Mouse (Mus musculus) thymus, adult 2 months (tissue): ENCODE results near the gene Slc24a3.

Source experiments
- CTCF ChIP-seq: fragments of 200-500 bp; IDR thresholded peaks from 2 replicates; pipeline ENCODE4 v1.5.1; 2012; ENCODE audit warnings: mild to moderate bottlenecking, control low read depth, low read length, moderate library complexity, borderline replicate concordance; ENCODE audit not compliant: control insufficient read depth, poor library complexity, insufficient read depth; ENCODE audit errors: extremely low read depth
- POLR2A ChIP-seq: fragments of 200-500 bp; IDR thresholded peaks from 2 replicates; pipeline ENCODE4 v1.6.1; 2012; ENCODE audit warnings: mild to moderate bottlenecking, low read length, control low read depth, moderate library complexity; ENCODE audit not compliant: control insufficient read depth, poor library complexity, insufficient read depth; ENCODE audit errors: extremely low read depth

DNA sequence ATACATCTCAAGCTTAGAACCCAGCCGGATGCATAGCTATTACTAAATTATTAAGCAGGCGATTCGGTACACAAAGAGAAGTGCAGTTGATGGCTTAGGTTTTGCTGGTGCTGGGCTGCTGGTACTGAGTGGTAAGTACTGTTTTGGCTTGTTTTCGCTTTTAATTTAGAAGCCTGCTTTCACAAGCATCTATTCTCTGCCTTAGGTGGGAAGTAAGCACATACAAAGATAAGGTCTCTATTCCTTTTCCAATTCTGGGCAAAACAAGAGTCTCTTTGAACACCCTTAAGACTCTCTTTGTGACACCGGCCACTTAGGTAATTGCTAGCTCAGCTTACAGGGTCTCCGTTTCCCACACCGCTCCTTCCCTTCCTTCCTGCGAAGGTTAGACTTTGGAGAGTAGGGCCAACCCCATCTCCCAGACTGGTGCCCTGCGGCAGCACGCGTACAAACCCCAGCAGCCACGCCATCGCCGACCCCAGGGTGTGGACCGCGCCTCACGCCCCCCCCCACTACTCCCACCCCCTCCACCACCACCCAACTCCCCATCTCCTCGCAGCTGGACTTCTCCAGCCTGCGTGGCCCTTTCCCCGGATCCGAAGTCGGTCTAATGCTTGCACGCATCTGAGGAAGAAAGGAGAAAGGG lies 507.1 kb downstream of the Slc24a3 start:
- TF ChIP-seq POLR2A (no peak), CTCF (no peak)
